Mouse (Mus musculus): Measurements from ENCODE around the gene Hes6. TPM values are rescaled to one million over a fixed set of nuclear protein-coding genes. Genes with fewer than 3 reads are reported as not detected.

The Hes6 gene
- polyA plus RNA-seq, 1 experiment from 2014 or later = 84.4 TPM

DNA sequence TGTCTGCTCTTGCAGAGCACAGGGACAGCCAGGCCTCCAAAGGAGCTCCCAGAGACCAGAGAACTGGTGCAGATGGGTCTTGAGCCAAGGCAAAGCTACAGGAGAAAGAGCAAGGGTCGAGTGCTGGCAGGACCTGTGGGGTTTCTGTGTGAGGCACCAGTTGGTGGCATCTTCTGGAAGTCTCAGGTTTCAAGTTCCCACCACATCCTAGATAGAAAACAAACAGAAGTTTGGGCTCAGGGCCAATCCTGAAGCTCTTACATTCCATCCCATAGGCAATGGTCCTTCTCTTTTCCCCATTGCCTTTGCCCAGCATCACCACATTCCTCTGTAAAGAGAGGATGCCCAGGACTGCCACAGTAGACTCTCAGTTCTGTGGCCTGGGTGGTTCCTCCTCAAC is 8.9 kb downstream of the Hes6 start:
- Histone ChIP-seq H3K4me1 (replicated peaks; ENCODE audit: control insufficient read depth, insufficient read depth, low read length) (no peaks in the 10 kb centered on the region), H3K27me3 (replicated peaks; ENCODE audit: control insufficient read depth, insufficient read depth, low read length) (no peaks in the 10 kb centered on the region), H3K27ac (ENCODE audit: low read depth) (no peak overlapping the region), H3K4me2 (ENCODE audit: low read length) (no peak overlapping the region), H3K9me3 (ENCODE audit: control insufficient read depth, low read length) (no peaks in the 10 kb centered on the region), H3K36me3 (ENCODE audit: control insufficient read depth, insufficient read depth, low read length) (no peaks in the 10 kb centered on the region), H3K4me3 (ENCODE audit: low read depth, low read length) (no peak overlapping the region), H3K9ac (ENCODE audit: low read length) (no peak overlapping the region)
- WGBS = 29% methylated on average over 1 of the region's 1 CpGs
- no peak for DNase-seq (ENCODE audit: low spot score)
- no peak for ATAC-seq (replicated peaks; ENCODE audit: low FRiP score, low TSS enrichment, low read depth)

DNA sequence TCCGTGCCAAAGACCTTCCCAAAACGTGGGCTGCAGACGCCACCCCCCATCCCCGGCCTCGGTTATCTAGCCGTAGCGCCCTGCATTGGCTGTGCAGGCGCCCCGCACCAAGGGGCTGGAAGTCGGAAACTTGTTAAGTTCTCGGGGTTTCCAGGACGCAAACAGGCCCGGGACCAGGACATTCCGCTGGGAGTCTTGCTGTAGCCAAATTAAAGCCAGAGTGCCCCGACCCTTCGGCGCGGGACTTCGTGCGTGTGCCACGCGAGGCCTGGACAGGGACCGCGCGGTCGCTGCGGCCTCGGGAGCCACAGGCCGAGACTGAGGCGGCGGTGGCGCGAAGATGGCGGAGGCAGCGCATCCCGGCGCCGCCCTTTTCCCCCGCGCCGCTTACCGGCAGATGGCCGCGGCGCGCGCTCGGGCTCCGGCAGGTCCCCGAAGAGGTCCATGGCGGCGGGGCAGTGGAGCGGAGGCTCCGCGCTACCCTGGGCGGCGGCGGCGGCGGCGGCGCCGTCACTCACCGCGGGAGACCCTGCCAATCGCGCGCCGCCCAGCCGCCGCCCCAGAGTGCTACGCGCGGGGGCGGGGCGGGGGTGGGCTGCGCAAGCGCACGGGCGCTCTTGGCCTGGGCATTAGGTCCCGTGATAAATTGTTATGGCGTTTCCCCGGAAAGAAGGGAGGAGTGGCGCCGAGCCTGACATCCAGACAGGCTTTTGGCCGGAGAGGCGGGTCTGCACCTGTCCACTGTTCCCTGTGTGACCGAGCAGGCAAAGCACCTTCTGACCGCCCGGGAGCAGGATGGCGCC is 15.4 kb downstream of the Hes6 start, which contains the start of gene Ilkap:
Ilkap (minus strand) TSS at position 556 of the 803 bp plus-strand sequence.
- H3K4me2 ChIP-seq (ENCODE audit: low read length) = peak within 1 kb of the TSS; percentile 95
- DNase-seq (ENCODE audit: low spot score) (peak; percentile 87), ATAC-seq (replicated peaks; ENCODE audit: low FRiP score, low TSS enrichment, low read depth) (peak; percentile 97)
- H3K27ac ChIP-seq (ENCODE audit: low read depth) = peak within 1 kb of the TSS; percentile 83
- under 1% methylated on average over 65 of the region's 91 CpGs for WGBS
- no peaks in the 10 kb centered on the region for H3K9me3 ChIP-seq (ENCODE audit: control insufficient read depth, low read length)
- H3K27me3 ChIP-seq (replicated peaks; ENCODE audit: control insufficient read depth, insufficient read depth, low read length) = no peaks in the 10 kb centered on the region
- peaks cover 15% of the 10 kb centered on the region for H3K4me1 ChIP-seq (replicated peaks; ENCODE audit: control insufficient read depth, insufficient read depth, low read length)
- peak within 1 kb of the TSS; percentile 89 for H3K4me3 ChIP-seq (ENCODE audit: low read depth, low read length)
- peak within 1 kb of the TSS; percentile 90 for H3K9ac ChIP-seq (ENCODE audit: low read length)
- peaks cover 22% of the 10 kb centered on the region; the same call in 1 of the 2 replicates for H3K36me3 ChIP-seq (ENCODE audit: control insufficient read depth, insufficient read depth, low read length)

DNA sequence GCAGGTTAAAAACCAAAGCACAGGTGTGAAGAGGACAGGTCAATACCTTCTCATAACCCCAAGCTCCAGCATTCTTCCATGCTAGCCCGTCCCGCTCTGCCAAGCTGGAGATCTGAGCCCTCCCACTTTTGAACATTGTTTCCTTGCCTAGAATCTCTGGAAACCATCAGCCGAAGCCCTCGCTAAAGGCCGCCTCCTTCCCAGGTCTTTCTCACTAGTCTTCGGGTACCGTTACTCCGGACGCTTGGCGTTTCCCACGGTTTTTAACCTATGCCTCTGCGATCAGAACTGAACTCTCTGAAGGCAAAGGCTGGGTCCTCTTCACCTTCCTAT is 15.9 kb downstream of the Hes6 start:
- no peak for DNase-seq (ENCODE audit: low spot score)
- Histone ChIP-seq H3K27ac (ENCODE audit: low read depth) (peak overlapping the region; percentile 83), H3K9ac (ENCODE audit: low read length) (peak overlapping the region; percentile 90), H3K4me3 (ENCODE audit: low read depth, low read length) (peak overlapping the region; percentile 89), H3K36me3 (ENCODE audit: control insufficient read depth, insufficient read depth, low read length) (peaks cover 28% of the 10 kb centered on the region), H3K27me3 (replicated peaks; ENCODE audit: control insufficient read depth, insufficient read depth, low read length) (no peaks in the 10 kb centered on the region), H3K4me1 (replicated peaks; ENCODE audit: control insufficient read depth, insufficient read depth, low read length) (peaks cover 15% of the 10 kb centered on the region), H3K4me2 (ENCODE audit: low read length) (peak overlapping the region; percentile 95), H3K9me3 (ENCODE audit: control insufficient read depth, low read length) (no peaks in the 10 kb centered on the region)
- ATAC-seq (replicated peaks; ENCODE audit: low FRiP score, low TSS enrichment, low read depth) = no peak
- WGBS = under 1% methylated on average over 12 of the region's 12 CpGs

- Histone ChIP-seq H3K4me3 (ENCODE audit: low read depth, low read length) (no peak overlapping the region), H3K9me3 (ENCODE audit: control insufficient read depth, low read length) (no peaks in the 10 kb centered on the region), H3K4me1 (replicated peaks; ENCODE audit: control insufficient read depth, insufficient read depth, low read length) (no peaks in the 10 kb centered on the region), H3K4me2 (ENCODE audit: low read length) (no peak overlapping the region), H3K9ac (ENCODE audit: low read length) (no peak overlapping the region), H3K27me3 (replicated peaks; ENCODE audit: control insufficient read depth, insufficient read depth, low read length) (no peaks in the 10 kb centered on the region), H3K27ac (ENCODE audit: low read depth) (no peak overlapping the region), H3K36me3 (ENCODE audit: control insufficient read depth, insufficient read depth, low read length) (peaks cover 78% of the 10 kb centered on the region)
- ATAC-seq (replicated peaks; ENCODE audit: low FRiP score, low TSS enrichment, low read depth) = peak; percentile 81
- 68% methylated on average over 5 of the region's 5 CpGs for WGBS
- no peak for DNase-seq (ENCODE audit: low spot score)
Observed at GRCm38 (mm10) chr1:91390369-91390768, 23.5 kb downstream of the Hes6 start.

DNA sequence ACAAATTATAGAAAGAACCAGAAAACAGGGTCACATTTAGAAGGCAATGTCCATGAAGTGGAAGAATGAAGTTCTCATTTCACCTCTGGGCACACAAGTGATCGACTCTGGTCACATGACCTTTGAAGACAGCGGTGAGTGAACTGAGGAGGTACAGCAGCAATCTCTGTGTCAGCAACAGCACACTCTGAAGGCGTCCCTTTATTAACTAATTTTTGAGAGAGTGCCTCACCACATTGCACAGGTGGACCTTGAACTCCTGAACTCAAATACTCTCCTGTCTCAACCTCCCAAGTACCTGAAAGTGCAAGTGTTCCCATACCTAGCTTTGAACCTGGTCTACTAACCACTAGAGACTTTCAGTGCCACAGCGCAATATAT is 32.8 kb downstream of the Hes6 start:
- no peak overlapping the region for H3K9ac ChIP-seq (ENCODE audit: low read length)
- WGBS = 91% methylated on average over 4 of the region's 4 CpGs
- no peak overlapping the region for H3K4me2 ChIP-seq (ENCODE audit: low read length)
- DNase-seq (ENCODE audit: low spot score) (no peak), ATAC-seq (replicated peaks; ENCODE audit: low FRiP score, low TSS enrichment, low read depth) (no peak)
- no peaks in the 10 kb centered on the region for H3K27me3 ChIP-seq (replicated peaks; ENCODE audit: control insufficient read depth, insufficient read depth, low read length)
- no peaks in the 10 kb centered on the region for H3K9me3 ChIP-seq (ENCODE audit: control insufficient read depth, low read length)
- H3K4me1 ChIP-seq (replicated peaks; ENCODE audit: control insufficient read depth, insufficient read depth, low read length) = no peaks in the 10 kb centered on the region
- H3K4me3 ChIP-seq (ENCODE audit: low read depth, low read length) = no peak overlapping the region
- no peak overlapping the region for H3K27ac ChIP-seq (ENCODE audit: low read depth)
- peaks cover 94% of the 10 kb centered on the region for H3K36me3 ChIP-seq (ENCODE audit: control insufficient read depth, insufficient read depth, low read length)

- no peaks in the 10 kb centered on the region for H3K9me3 ChIP-seq (ENCODE audit: control insufficient read depth, low read length)
- no peak overlapping the region for H3K27ac ChIP-seq (ENCODE audit: low read depth)
- no peak overlapping the region for H3K4me3 ChIP-seq (ENCODE audit: low read depth, low read length)
- no peaks in the 10 kb centered on the region for H3K27me3 ChIP-seq (replicated peaks; ENCODE audit: control insufficient read depth, insufficient read depth, low read length)
- 62% methylated on average over 7 of the region's 7 CpGs for WGBS
- peaks cover 95% of the 10 kb centered on the region for H3K36me3 ChIP-seq (ENCODE audit: control insufficient read depth, insufficient read depth, low read length)
- no peak overlapping the region for H3K4me2 ChIP-seq (ENCODE audit: low read length)
- DNase-seq (ENCODE audit: low spot score) (peak; percentile 91), ATAC-seq (replicated peaks; ENCODE audit: low FRiP score, low TSS enrichment, low read depth) (peak; percentile 48; the same call in 1 of the 2 replicates)
- H3K9ac ChIP-seq (ENCODE audit: low read length) = no peak overlapping the region
- H3K4me1 ChIP-seq (replicated peaks; ENCODE audit: control insufficient read depth, insufficient read depth, low read length) = no peaks in the 10 kb centered on the region
Observed at GRCm38 (mm10) chr1:91380453-91381090, 33.3 kb downstream of the Hes6 start.

- peaks cover 7% of the 10 kb centered on the region; the same call in 1 of the 2 replicates for H3K4me1 ChIP-seq (replicated peaks; ENCODE audit: control insufficient read depth, insufficient read depth, low read length)
- no peak overlapping the region for H3K4me2 ChIP-seq (ENCODE audit: low read length)
- no peak overlapping the region for H3K27ac ChIP-seq (ENCODE audit: low read depth)
- ATAC-seq (replicated peaks; ENCODE audit: low FRiP score, low TSS enrichment, low read depth) = no peak
- 94% methylated on average over 6 of the region's 6 CpGs for WGBS
- no peak overlapping the region for H3K9ac ChIP-seq (ENCODE audit: low read length)
- DNase-seq (ENCODE audit: low spot score) = no peak
- H3K9me3 ChIP-seq (ENCODE audit: control insufficient read depth, low read length) = no peaks in the 10 kb centered on the region
- H3K36me3 ChIP-seq (ENCODE audit: control insufficient read depth, insufficient read depth, low read length) = peaks cover 86% of the 10 kb centered on the region
- H3K4me3 ChIP-seq (ENCODE audit: low read depth, low read length) = no peak overlapping the region
- no peaks in the 10 kb centered on the region for H3K27me3 ChIP-seq (replicated peaks; ENCODE audit: control insufficient read depth, insufficient read depth, low read length)
Observed at GRCm38 (mm10) chr1:91373414-91373835, 40.4 kb downstream of the Hes6 start.

- Histone ChIP-seq H3K36me3 (ENCODE audit: control insufficient read depth, insufficient read depth, low read length) (peaks cover 52% of the 10 kb centered on the region), H3K9me3 (ENCODE audit: control insufficient read depth, low read length) (no peaks in the 10 kb centered on the region), H3K9ac (ENCODE audit: low read length) (no peak overlapping the region), H3K4me2 (ENCODE audit: low read length) (no peak overlapping the region), H3K4me3 (ENCODE audit: low read depth, low read length) (no peak overlapping the region), H3K4me1 (replicated peaks; ENCODE audit: control insufficient read depth, insufficient read depth, low read length) (peaks cover 7% of the 10 kb centered on the region), H3K27me3 (replicated peaks; ENCODE audit: control insufficient read depth, insufficient read depth, low read length) (0 out of 2 replicates have a peak, but pooled peaks cover 3% of the 10 kb centered on the region), H3K27ac (ENCODE audit: low read depth) (no peak overlapping the region)
- 85% methylated on average over 23 of the region's 23 CpGs for WGBS
- ATAC-seq (replicated peaks; ENCODE audit: low FRiP score, low TSS enrichment, low read depth) = no peak
- DNase-seq (ENCODE audit: low spot score) = no peak
Observed at GRCm38 (mm10) chr1:91370055-91370454, 43.8 kb downstream of the Hes6 start.

Measured in intestine, embryonic 14.5 days (tissue).